Mouse (Mus musculus) v-Abl transformed pro-B cells (cell line): ENCODE results near the gene Nrros.

Experiments
- in situ Hi-C, 2 experiments: fragments of 400-800 bp; cut with MboI; formaldehyde crosslinking; loops; one replicate each; pipeline ENCODE4 v1.15.1; 2025; ENCODE audit not compliant: unreplicated experiment in 2 of 2

Gene Nrros

DNA sequence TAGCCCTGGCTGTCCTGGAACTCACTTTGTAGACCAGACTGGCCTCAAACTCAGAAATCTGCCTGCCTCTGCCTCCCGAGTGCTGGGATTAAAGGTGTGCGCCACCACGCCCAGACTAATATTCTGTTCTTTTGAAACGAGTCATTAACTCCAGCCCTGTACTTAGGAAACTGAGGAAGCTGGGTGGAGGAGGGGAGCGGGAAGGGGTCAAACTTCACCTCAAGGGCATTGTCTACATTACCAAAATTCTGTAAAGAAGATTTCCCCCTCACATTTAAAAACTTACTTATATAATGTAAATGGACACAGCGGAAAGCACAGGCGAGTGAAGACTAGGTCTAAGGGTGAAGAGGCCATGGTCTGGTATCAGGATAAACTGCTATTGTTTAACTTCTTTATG is 41.4 kb downstream of the Nrros start:
- in situ Hi-C loops = loop anchor here (25.0 kb wide), 1 partner anchor 338 kb away; no protein-coding TSS in a partner anchor

DNA sequence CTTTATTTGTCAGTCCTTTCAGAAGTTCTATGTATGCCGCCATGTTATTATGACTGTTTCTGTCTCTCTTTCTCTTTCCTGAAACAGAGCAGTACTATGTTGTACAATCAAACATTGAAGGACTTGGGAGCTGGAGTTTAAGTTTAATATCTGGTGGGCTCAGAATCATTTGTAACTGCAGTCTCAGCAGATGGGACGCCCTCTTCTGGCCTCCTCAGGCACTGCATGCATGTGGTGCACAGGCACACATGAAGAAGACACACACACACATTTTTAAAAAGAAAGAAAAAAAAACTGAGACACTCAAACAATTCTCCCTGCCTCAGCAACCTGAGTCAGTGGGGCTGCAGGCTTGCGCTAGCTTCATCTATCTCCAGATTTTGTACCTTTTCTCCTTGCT is 44.9 kb downstream of the Nrros start:
- in situ Hi-C loops = loop anchor here (25.0 kb wide), 1 partner anchor 342 kb away; no protein-coding TSS in a partner anchor

DNA sequence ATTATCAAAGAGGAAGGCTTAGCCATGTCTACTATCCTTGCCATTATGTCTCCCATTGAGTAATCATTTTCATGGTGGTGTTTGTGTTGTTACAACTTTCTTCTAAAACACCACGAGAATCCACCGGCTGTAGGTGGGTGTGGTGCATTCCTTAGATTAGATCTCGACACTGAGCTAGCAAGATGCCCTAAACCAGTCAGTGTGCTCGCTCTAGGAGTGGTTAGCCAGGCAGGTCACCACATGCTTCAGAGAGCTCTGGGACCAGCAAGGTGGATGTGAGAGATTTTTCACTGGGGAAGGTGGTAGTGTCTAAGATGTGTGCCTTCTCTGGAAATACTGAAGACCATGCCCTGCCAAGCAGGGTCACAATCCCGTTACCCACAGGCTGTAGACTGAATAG is 49.2 kb downstream of the Nrros start:
- in situ Hi-C loops = loop anchor here (5.0 to 25.0 kb wide), 3 partner anchors 41 to 346 kb away; no protein-coding TSS in a partner anchor

DNA sequence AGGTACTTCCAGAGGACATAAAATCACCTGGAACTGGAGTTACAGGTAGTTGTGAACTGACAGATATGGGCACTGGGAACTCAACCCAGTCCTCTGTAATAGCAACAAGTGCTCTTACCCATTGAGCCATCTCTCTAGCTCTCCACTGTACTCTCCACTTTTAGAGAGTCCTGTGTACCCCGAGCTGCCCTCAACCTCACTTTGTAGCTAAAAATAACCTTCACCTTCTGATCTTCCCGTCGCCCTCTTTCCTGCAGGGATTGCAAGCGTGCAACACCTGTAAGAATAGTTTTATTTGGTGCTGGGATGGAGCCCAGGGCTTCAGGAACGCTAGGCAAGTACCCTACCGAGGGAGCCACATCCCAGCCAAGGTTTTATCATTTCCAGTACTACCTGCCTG is 49.6 kb downstream of the Nrros start:
- in situ Hi-C loops = loop anchor here (5.0 to 25.0 kb wide), 3 partner anchors 42 to 347 kb away; no protein-coding TSS in a partner anchor

DNA sequence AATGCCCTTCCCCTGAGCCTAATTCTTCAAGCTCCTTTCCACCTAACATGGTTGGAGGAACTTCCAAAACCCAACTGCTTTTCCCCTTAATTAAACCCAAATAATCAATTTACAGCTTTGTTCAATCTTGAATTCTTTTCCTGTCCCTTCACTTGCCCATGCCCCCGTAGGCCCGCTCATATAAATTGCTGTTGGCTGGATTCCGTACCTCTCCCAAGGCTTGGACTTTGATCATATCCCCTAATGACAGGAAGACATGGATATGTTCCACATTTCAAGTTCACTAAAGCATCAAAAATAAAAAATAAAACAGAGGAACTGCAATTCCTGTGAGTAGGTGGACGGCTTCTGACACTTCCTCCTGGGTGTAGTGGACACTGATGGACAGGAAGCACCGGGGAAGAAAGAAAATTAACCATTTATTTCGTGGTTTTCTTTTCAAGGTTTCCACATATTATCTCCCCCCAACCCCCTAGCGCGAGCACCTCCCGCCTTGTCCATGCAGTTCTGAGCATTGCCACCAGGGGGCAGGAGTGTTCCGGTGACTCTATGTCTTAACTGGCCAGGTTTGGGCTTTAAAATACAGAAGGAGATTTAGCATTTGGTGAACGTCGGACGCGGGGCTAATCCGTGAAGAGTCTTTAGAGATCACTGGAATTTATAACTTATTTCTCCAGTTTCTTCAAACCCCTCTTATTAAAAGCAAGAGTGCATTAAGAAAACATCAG is 50.3 kb downstream of the Nrros start:
- in situ Hi-C loops = loop anchor here (5.0 to 25.0 kb wide), 4 partner anchors 42 to 387 kb away; no protein-coding TSS in a partner anchor

DNA sequence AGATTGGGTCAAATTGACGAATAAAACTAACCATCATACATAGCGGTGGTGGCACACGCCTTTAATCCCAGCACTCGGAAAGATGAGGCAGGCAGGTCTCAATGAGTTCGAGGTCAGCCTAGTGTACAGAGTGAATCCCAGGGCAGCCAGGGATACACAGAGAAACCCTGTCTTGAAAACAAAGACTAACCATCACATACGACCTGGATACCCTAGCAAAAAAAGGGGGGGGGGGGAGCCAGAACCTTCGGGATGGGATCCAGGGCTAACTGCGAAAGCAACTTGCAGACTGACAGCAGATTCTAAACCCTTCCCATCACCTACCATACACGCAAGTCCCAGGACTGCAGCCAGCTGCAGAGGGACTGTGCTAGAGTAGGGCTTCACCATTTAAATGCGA is 51.0 kb downstream of the Nrros start:
- in situ Hi-C loops = loop anchor here (5.0 to 25.0 kb wide), 3 partner anchors 43 to 388 kb away; no protein-coding TSS in a partner anchor

DNA sequence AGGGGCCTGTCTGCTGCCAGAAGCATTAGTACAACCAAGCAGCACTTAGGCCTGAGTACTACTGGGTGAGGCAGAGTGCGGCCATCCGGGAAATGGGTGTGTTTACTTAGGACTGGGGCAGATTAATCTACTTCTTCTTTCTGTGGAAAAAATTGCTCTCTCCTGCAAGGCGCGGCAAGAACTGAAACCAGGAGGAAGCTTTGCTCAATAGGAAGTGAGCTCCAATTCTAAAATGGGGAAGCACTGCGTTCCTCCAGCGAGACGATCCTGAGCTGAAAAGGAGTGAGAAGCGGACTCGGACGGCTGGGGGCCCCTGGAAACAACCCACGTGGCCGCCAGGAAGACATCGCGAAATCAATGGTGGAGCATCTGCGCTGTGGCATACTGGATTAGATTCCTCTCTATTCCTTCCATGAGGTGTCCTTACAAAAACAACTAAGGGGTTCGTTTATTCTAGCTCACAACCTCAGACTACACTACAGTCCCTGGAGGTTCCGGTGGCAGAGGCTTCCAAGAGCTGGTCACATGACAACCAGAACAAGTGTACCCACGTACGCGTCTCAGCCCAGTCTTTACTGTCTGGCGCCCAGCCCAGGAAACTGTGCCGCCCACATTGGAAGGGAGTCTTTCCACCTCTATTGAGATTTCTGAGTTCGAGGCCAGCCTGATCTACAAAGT is 51.7 kb downstream of the Nrros start:
- in situ Hi-C loops = loop anchor here (5.0 to 25.0 kb wide), 3 partner anchors 44 to 389 kb away; no protein-coding TSS in a partner anchor

DNA sequence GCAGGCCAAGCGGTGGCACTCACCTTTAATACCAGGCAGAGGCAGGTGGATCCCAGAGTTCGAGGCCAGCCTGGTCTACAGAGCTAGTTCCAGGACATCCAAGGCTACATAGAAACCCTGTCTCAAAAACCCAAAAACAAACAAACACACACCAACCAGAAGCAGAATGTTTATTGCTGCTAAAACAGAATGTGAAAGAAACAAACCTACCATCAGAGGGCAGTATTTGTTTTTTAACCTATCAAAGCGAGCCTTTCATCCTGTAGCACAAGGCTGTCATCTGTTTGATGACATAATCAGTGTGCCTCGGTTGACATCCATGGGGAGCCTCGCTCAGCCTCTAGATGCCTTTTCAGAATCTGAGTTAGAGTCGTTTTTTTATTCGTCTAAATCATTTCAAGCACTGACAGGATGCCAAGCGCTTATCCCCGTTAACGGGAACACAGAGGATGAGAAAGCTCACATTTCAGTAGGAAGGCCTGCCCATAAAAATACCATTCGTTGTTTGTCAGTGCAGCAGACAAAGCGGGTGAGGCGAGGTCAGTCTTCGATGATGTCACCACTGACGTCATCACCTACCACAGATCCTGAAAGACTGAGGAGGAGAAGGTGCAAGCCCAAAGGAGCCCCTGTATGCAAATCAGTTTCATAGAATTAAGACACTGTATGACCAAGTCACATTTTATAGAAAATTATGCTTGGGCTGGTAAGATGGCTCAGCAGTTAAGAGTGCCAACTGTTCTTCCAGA is 54.3 kb downstream of the Nrros start:
- in situ Hi-C loops = loop anchor here (5.0 to 25.0 kb wide), 3 partner anchors 46 to 391 kb away; no protein-coding TSS in a partner anchor

DNA sequence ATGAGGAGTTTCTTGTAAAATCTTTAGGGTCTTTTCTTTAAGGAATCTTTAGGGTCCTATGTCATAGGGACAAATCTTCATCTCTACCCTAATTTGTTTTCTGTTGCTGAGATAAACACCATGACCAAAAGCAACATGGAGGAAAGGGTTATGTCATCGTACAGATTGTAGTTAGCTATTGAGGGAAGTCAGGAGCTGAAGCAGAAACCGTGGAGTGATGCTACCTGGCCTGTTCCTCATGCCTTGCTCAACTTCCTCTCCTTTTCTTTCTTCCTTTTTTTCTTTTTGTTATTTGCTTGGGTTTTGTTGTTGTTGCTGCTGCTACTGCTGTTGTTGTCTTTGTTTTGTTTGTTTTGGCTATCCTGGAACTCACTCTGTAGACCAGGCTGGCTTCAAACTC is 56.8 kb downstream of the Nrros start:
- in situ Hi-C loops = loop anchor here (5.0 to 25.0 kb wide), 2 partner anchors 161 to 354 kb away; partner anchors contain the start of genes 0610012G03Rik (in 1 of the 2) and Ncbp2 (in 1 of the 2)

DNA sequence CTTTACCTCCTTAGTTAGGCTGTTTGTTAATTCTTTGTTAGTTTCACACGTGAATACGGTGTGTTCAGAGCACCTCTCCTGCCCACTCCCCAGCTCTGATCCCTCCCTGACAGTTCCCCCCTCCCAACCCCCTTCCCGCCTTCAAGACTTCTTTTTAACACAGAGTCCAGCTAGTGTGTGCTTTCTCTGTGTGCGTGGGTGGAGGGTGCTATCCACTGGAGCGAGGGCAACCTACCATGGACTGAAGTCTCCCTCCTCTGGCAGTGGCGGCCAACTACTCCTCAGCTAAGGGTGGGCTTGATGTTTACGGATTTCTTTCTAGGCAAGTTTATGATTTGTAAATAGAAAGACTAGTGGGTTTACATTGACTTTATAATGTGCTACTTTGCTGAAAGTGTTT is 57.2 kb downstream of the Nrros start:
- in situ Hi-C loops = loop anchor here (5.0 to 25.0 kb wide), 2 partner anchors 161 to 354 kb away; partner anchors contain the start of genes 0610012G03Rik (in 1 of the 2) and Ncbp2 (in 1 of the 2)

DNA sequence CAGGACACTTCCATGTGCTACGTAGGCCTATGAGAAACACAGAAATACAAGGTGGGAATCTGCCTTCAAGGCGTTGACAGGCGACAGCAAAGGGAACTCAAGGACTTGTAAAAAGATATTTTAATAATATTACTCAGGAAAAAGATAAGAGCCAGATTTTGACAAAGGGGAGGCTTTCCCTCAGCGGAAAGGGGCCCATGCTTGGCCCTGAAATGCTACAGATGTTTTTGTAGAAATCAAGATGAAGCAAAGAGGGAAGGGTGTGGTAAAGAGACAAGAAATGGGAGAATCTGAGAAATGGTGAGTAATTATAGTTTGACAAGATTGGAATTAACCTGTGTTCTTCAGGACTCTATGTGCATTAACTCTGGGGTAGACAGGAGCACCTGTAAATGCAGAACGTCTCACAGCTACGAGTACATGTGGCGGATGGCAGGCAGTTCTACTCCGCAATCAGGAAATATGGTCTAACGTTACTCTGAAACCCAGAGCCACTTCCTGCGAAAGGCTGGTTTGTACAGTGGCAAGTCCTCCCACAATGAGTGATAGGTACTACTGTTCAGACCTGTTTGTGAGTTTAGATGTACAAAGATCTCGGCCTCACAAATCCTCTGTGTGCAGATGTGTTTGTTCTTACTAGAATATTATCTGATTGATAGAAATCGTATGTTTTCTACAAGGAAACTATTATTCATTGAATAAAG is 57.9 kb downstream of the Nrros start:
- in situ Hi-C loops = loop anchor here (5.0 to 25.0 kb wide), 2 partner anchors 160 to 355 kb away; partner anchors contain the start of genes 0610012G03Rik (in 1 of the 2) and Ncbp2 (in 1 of the 2)

DNA sequence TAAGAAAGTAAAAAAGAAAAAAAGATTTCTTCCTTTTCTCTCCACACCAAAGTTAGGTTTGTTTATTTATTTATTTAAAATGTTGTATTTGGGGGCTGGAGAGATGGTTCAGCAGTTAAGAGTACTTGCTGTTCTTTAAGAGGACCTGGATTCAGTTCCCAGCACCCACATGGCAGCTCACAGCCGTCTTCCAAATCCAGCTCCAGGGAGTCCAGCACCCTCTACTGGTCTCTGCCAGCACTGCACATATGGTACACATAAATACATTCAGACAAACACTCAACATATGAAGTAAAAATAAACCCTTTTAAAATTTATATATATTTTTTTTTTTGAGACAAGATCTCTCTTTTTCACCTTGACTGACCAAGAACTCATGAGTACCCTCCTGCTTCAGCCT is 59.7 kb downstream of the Nrros start:
- in situ Hi-C loops = loop anchor here (5.0 to 25.0 kb wide), 2 partner anchors 158 to 357 kb away; partner anchors contain the start of genes 0610012G03Rik (in 1 of the 2) and Ncbp2 (in 1 of the 2)

DNA sequence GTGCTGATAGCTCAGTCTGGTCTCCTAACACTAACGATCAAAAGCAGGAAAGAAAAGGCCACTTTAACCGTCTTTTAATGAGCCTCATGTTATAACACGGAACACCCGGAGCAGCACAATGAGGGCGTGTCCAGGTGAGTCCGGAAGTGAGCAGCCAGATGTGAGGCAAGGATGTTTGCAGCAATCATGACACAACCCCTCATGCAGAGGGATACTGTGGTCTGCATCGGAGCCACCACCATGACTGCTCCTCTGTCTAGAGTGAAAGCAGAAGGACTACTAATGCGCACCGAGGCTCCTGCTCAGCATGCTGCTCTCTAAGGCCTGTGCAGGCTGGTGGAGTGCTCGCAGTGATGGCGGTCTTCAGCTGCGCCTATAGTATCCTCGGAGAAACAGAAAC is 63.1 kb downstream of the Nrros start:
- in situ Hi-C loops = loop anchor here (5.0 to 25.0 kb wide), 2 partner anchors 155 to 360 kb away; partner anchors contain the start of genes 0610012G03Rik (in 1 of the 2) and Ncbp2 (in 1 of the 2)

DNA sequence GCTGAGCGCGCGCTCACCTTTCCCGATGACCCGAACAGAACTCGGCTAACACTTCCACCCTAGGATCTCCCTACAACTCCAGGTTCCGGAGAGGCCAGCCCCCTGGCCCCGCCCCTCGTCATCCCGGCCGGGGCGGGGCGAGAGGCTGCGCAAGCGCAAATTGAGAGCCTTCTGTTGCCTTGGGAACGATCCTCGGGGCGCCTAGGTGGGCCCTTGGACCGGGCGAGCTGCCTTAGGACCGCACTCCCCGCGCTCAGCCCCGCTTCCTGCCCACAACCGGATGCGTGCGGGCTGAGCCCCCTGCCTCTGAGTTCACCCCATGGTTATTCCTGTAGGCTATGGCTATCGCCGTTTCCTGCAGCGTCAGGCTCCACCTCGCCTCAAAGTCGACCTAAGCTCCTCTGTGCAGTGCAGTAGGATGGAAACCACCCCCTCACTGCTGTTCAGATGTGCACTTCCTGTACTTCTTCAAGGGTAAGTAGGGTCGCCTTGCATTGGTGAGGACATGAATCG is 65.7 kb downstream of the Nrros start, which contains the start of the genes Pigx and Cep19:
Gene Pigx, minus strand, starts transcription at position 103 of the 513 bp plus-strand sequence.
Gene Cep19, plus strand, starts transcription at position 163 of the 513 bp plus-strand sequence.
- in situ Hi-C loops = loop anchor here (5.0 to 25.0 kb wide), 3 partner anchors 52 to 363 kb away; partner anchors contain the start of genes 0610012G03Rik (in 1 of the 2) and Ncbp2 (in 1 of the 2)

DNA sequence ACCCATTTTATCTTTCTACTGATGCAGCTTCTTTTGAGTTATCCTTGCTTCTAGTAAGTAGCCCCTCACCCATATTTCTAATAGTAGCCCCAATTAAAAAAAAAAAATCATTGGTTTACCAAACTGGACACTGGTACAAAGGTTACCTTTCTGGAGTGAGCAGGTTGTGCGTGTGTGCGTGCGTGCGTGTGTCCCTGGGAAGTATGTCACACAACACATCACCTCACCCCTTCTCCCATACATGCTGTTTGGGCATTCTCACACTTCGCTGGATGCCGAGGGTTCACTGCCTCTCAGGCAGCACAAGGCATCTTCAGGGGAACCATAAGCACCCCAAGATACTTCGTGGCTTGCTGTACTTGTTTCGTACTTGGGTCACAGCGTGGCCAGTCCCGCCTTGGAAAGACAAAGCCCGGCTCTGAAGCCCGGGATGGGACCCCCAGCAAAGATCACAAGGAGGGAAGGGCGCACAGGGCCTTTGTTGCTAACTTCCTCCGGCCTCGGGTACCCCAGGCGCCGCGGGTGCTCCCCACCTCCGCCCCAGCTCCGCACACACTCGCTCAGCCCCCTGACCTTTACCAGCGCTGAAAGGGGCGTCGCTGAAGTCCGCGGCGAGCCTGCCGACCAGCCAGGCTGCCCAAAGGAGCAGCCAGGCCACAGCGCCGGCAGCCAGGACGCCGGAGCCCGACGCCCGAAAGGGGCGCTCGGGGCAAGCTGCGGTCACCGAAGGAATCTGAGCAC is 66.3 kb downstream of the Nrros start:
- in situ Hi-C loops = loop anchor here in 1 of 2 experiments (5.0 kb wide), 1 partner anchor 52 kb away; no protein-coding TSS in a partner anchor

DNA sequence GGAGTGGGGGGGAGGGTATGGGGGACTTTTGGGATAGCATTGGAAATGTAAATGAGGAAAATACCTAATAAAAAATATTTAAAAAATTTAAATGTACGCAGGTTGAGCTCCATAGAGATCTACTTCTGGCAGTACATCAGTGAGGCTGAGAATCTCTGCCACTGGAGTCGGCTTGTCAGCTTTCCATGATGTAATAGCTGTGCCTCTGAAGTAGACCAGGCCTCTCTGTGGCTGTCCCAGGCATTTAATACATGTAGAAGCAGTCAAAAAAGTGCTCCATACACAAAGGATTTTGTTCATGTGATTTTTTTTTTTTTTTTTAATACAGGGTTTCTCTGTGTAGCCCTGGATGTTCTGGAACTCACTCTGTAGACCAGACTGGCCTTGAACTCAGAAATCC is 67.6 kb downstream of the Nrros start:
- in situ Hi-C loops = loop anchor here in 1 of 2 experiments (5.0 kb wide), 1 partner anchor 50 kb away; no protein-coding TSS in a partner anchor
